Mouse (Mus musculus) bone marrow, adult 2 months (tissue): Measurements from ENCODE around the gene Ltb.

Source experiments
- CTCF ChIP-seq: fragments of 200-500 bp; IDR thresholded peaks from 2 replicates; pipeline ENCODE4 v1.5.1; 2011; ENCODE audit warnings: low read length, control low read depth; ENCODE audit not compliant: control insufficient read depth, insufficient read depth
- POLR2A ChIP-seq: fragments of 200-500 bp; IDR thresholded peaks from 2 replicates; pipeline ENCODE4 v1.6.1; 2011; ENCODE audit warnings: low read depth, mild to moderate bottlenecking, control low read depth, low read length, borderline replicate concordance; ENCODE audit not compliant: control insufficient read depth

- peak; percentile 7; the same call in 1 of the 2 replicates for TF ChIP-seq CTCF
- TF ChIP-seq POLR2A = peak; percentile 77; the same call in 1 of the 2 replicates
These were observed 29.4 kb upstream of the Ltb start, which contains the start of gene Prrc2a for GRCm38 (mm10) chr17:35164568-35165450.
